Mouse (Mus musculus) ES-E14 (cell line): ENCODE data around the gene Cryl1. TPM values are rescaled to one million over a fixed set of nuclear protein-coding genes. Genes with fewer than 3 reads are reported as not detected.

ENCODE experiments used
- DNase-seq: peaks from one replicate; pipeline ENCODE4 v3.0.0-alpha.2; 2013; ENCODE audit warnings: low read depth, low spot score
- H3K27ac ChIP-seq: 2 replicates; pipeline ENCODE4 v1.5.1; 2012; ENCODE audit warnings: low read depth, mild to moderate bottlenecking, low read length, moderate library complexity, mixed read lengths; ENCODE audit not compliant: poor library complexity, insufficient read depth, severe bottlenecking
- H3K36me3 ChIP-seq: 2 replicates; pipeline ENCODE4 v1.6.1; 2012; ENCODE audit warnings: mild to moderate bottlenecking, low read length, moderate library complexity, mixed read lengths; ENCODE audit not compliant: control insufficient read depth, poor library complexity, insufficient read depth, severe bottlenecking
- H3K4me1 ChIP-seq, 2 experiments: fragments of 150-350 bp in 1 of 2; sonication (generic) in 1 of 2; 2 replicates each; pipeline ENCODE4 v1.6.1; 2012; ENCODE audit warnings: low read length in 2 of 2, mild to moderate bottlenecking in 1 of 2, mixed read lengths in 1 of 2; ENCODE audit not compliant: control insufficient read depth in 2 of 2, insufficient read depth in 2 of 2, poor library complexity in 1 of 2
- H3K4me3 ChIP-seq, 2 experiments: fragments of 150-350 bp in 1 of 2; sonication (generic) in 1 of 2; 2 replicates each; pipeline ENCODE4 v1.5.1; 2012; ENCODE audit warnings: low read length in 2 of 2, low read depth in 1 of 2, mild to moderate bottlenecking in 1 of 2, mixed read lengths in 1 of 2; ENCODE audit not compliant: insufficient read depth in 1 of 2, poor library complexity in 1 of 2, severe bottlenecking in 1 of 2
- H3K9ac ChIP-seq: 2 replicates; pipeline ENCODE4 v1.6.1; 2012; ENCODE audit warnings: low read depth, mild to moderate bottlenecking, low read length, mixed read lengths; ENCODE audit not compliant: poor library complexity, insufficient read depth, severe bottlenecking
- H3K9me3 ChIP-seq: fragments of 150-350 bp; sonication (generic); 2 replicates; pipeline ENCODE4 v1.6.1; 2012; ENCODE audit warnings: low read depth, mild to moderate bottlenecking, low read length; ENCODE audit not compliant: control insufficient read depth, insufficient read depth
- CHD2 ChIP-seq: IDR thresholded peaks from 2 replicates; pipeline ENCODE4 v1.6.1; 2014; ENCODE audit warnings: mild to moderate bottlenecking, low read depth, low read length, inconsistent platforms
- HCFC1 ChIP-seq: IDR thresholded peaks from 2 replicates; pipeline ENCODE4 v1.6.1; 2012; ENCODE audit warnings: low read length, inconsistent platforms, borderline replicate concordance; ENCODE audit not compliant: insufficient read depth
- MAFK ChIP-seq: IDR thresholded peaks from 2 replicates; pipeline ENCODE4 v1.6.1; 2014; ENCODE audit warnings: mild to moderate bottlenecking, low read depth, low read length, inconsistent platforms; ENCODE audit not compliant: insufficient read depth
- ZC3H11A ChIP-seq: IDR thresholded peaks from 2 replicates; pipeline ENCODE4 v1.6.1; 2012; ENCODE audit warnings: low read depth, mild to moderate bottlenecking, inconsistent platforms, low read length, borderline replicate concordance
- ZNF384 ChIP-seq: IDR thresholded peaks from 2 replicates; pipeline ENCODE4 v1.6.1; 2012; ENCODE audit warnings: low read depth, low read length, inconsistent platforms
- in situ Hi-C, 2 experiments: fragments of 600-800 bp; cut with MboI; formaldehyde crosslinking; loops; one replicate each; pipeline ENCODE4 v1.15.1; 2025; ENCODE audit warnings: low sequenced_read_pairs in 2 of 2, inconsistent platforms in 1 of 2; ENCODE audit not compliant: unreplicated experiment in 2 of 2
- total RNA-seq: library from RNA; depleted of rRNA; stranded (reverse); fragments of 300-350 nt; gene quantifications from 2 replicates; pipeline ENCODE4 v1.2.3, GENCODE M21; 2012

Cryl1 gene
- total RNA-seq, 1 experiment = 4.1 TPM

GRCm38 (mm10) chr14:57282591-57282990, 115.7 kb downstream of the Cryl1 start:
- no peak for TF ChIP-seq ZNF384
- no peak for TF ChIP-seq ZC3H11A
- no peak for TF ChIP-seq HCFC1
- TF ChIP-seq MAFK = no peak
- no peak for TF ChIP-seq CHD2
- no peak overlapping the region for H3K4me3 ChIP-seq
- in situ Hi-C loops = no loop called here
- H3K9ac ChIP-seq = no peak overlapping the region
- no peak for DNase-seq
- no peaks in the 10 kb centered on the region for H3K9me3 ChIP-seq
- no peak overlapping the region for H3K27ac ChIP-seq
- no peaks in the 10 kb centered on the region for H3K36me3 ChIP-seq
- no peaks in the 10 kb centered on the region; a peak in 1 of 4 replicates for H3K4me1 ChIP-seq

GRCm38 (mm10) chr14:57280835-57281234, 117.5 kb downstream of the Cryl1 start:
- in situ Hi-C loops = no loop called here
- DNase-seq = no peak
- Histone ChIP-seq H3K9me3 (no peaks in the 10 kb centered on the region), H3K27ac (no peak overlapping the region), H3K4me1 (no peaks in the 10 kb centered on the region; a peak in 1 of 4 replicates), H3K36me3 (no peaks in the 10 kb centered on the region), H3K9ac (no peak overlapping the region), H3K4me3 (no peak overlapping the region)
- TF ChIP-seq HCFC1 (no peak), ZNF384 (no peak), MAFK (no peak), CHD2 (no peak), ZC3H11A (no peak)

GRCm38 (mm10) chr14:57276481-57277012, 121.8 kb downstream of the Cryl1 start:
- Histone ChIP-seq H3K27ac (no peak overlapping the region), H3K36me3 (no peaks in the 10 kb centered on the region), H3K9ac (no peak overlapping the region), H3K4me1 (no peaks in the 10 kb centered on the region), H3K9me3 (no peaks in the 10 kb centered on the region), H3K4me3 (no peak overlapping the region)
- TF ChIP-seq HCFC1 = no peak
- TF ChIP-seq MAFK = no peak
- no peak for TF ChIP-seq ZNF384
- TF ChIP-seq CHD2 = no peak
- TF ChIP-seq ZC3H11A = no peak
- in situ Hi-C loops = no loop called here
- no peak for DNase-seq

- no peaks in the 10 kb centered on the region for H3K4me1 ChIP-seq
- no peak overlapping the region for H3K27ac ChIP-seq
- TF ChIP-seq ZNF384 = no peak
- TF ChIP-seq CHD2 = no peak
- TF ChIP-seq MAFK = no peak
- no peak for TF ChIP-seq HCFC1
- no peak for TF ChIP-seq ZC3H11A
- H3K9me3 ChIP-seq = no peaks in the 10 kb centered on the region
- no peak overlapping the region for H3K4me3 ChIP-seq
- no peak for DNase-seq
- H3K36me3 ChIP-seq = no peaks in the 10 kb centered on the region
- no peak overlapping the region for H3K9ac ChIP-seq
- in situ Hi-C loops = no loop called here
These were observed 126.0 kb downstream of the Cryl1 start for GRCm38 (mm10) chr14:57272341-57272740.
